ENCODE assay signal across 9 mouse cellular contexts in genomic region chr10:11344536-11345468, GRCm38 (mm10). TPM values are rescaled to one million over a fixed set of nuclear protein-coding genes. Genes with fewer than 3 reads are reported as not detected.
DNase-seq lines count a peak whose midpoint lies in the region; ATAC-seq and TF ChIP-seq lines count a peak whose summit lies in the region.
"Had no signal": no experiment of that assay in that cellular context is flagged by ENCODE, and none has a peak within 500 bp of the region (broad histone marks: within the 10 kb centered on the region; RNA-seq: fewer than 3 reads in every experiment).

No protein-coding gene starts in this region.

- no peaks in the 10 kb centered on the region for H3K27me3 ChIP-seq in heart, postnatal 0 days (ENCODE audit: control insufficient read depth, insufficient read depth, low read length)
- no peaks in the 10 kb centered on the region for H3K27me3 ChIP-seq in heart, embryonic 12.5 days (replicated peaks)
- H3K27me3 ChIP-seq in lung, embryonic 16.5 days (ENCODE audit: control insufficient read depth, insufficient read depth, low read depth, low read length): no peaks in the 10 kb centered on the region
- H3K27me3 ChIP-seq: embryonic facial prominence, embryonic 12.5 days had no signal

- no peak for DNase-seq in heart, postnatal 0 days (ENCODE audit: low spot score)
- DNase-seq in ES-CJ7 (ENCODE audit: low read depth, low spot score): peak; percentile 37
- DNase-seq in adrenal gland, postnatal 25 days: no peak
- DNase-seq in ovary, adult 18-20 months (ENCODE audit: low spot score): no peak

- H3K4me2 ChIP-seq in heart, postnatal 0 days (ENCODE audit: low read depth, low read length): peak overlapping the region; percentile 77; the same call in 1 of the 2 replicates
- no peak overlapping the region for H3K4me2 ChIP-seq in heart, embryonic 12.5 days
- H3K4me2 ChIP-seq in lung, embryonic 16.5 days (ENCODE audit: low read depth, low read length): no peak overlapping the region

- H3K9ac ChIP-seq in heart, postnatal 0 days (replicated peaks; ENCODE audit: low read depth, low read length): no peak overlapping the region
- no peak overlapping the region for H3K9ac ChIP-seq in heart, embryonic 12.5 days
- no peak overlapping the region for H3K9ac ChIP-seq in lung, embryonic 16.5 days (ENCODE audit: low read length)

- H3K4me3 ChIP-seq in heart, postnatal 0 days (ENCODE audit: low read depth, low read length): no peak overlapping the region
- no peak overlapping the region for H3K4me3 ChIP-seq in heart, embryonic 12.5 days
- peak overlapping the region; percentile 36 for H3K4me3 ChIP-seq in brown adipose tissue, adult 24 weeks (ENCODE audit: insufficient read depth, low read depth, low read length)
- no peak overlapping the region for H3K4me3 ChIP-seq in lung, embryonic 16.5 days (ENCODE audit: low read length)

- no peak for TF ChIP-seq EP300 in heart, postnatal 0 days (IDR thresholded peaks at IDR 0.05; ENCODE audit: low read depth)

- no peaks in the 10 kb centered on the region for H3K4me1 ChIP-seq in heart, postnatal 0 days (ENCODE audit: control insufficient read depth, insufficient read depth)
- H3K4me1 ChIP-seq in heart, embryonic 12.5 days (replicated peaks): peaks cover 3% of the 10 kb centered on the region; the same call in 1 of the 2 replicates
- no peaks in the 10 kb centered on the region for H3K4me1 ChIP-seq in brown adipose tissue, adult 24 weeks (ENCODE audit: control insufficient read depth, insufficient read depth, insufficient read length, low read length)
- peaks cover 2% of the 10 kb centered on the region; the same call in 1 of the 2 replicates for H3K4me1 ChIP-seq in lung, embryonic 16.5 days (replicated peaks; ENCODE audit: control insufficient read depth, insufficient read depth, low read length)
- H3K4me1 ChIP-seq: embryonic facial prominence, embryonic 12.5 days had no signal

- H3K27ac ChIP-seq in heart, postnatal 0 days (ENCODE audit: low read depth): no peak overlapping the region
- no peak overlapping the region for H3K27ac ChIP-seq in heart, embryonic 12.5 days (ENCODE audit: poor library complexity, severe bottlenecking)
- H3K27ac ChIP-seq in brown adipose tissue, adult 24 weeks (replicated peaks; ENCODE audit: low read depth, low read length): no peak overlapping the region
- 0 out of 2 replicates have a peak overlapping the region, but pooled peaks have one; percentile 53 for H3K27ac ChIP-seq in lung, embryonic 16.5 days (ENCODE audit: low read length)

- no peaks in the 10 kb centered on the region for H3K36me3 ChIP-seq in heart, postnatal 0 days (replicated peaks; ENCODE audit: control insufficient read depth, insufficient read depth, low read length)
- H3K36me3 ChIP-seq in heart, embryonic 12.5 days: no peaks in the 10 kb centered on the region
- H3K36me3 ChIP-seq in lung, embryonic 16.5 days (ENCODE audit: control insufficient read depth, insufficient read depth, low read length): no peaks in the 10 kb centered on the region
- H3K36me3 ChIP-seq: embryonic facial prominence, embryonic 12.5 days had no signal

- TF ChIP-seq CTCF in heart, postnatal 0 days (IDR thresholded peaks at IDR 0.05; ENCODE audit: low read depth): no peak

- ATAC-seq in heart, postnatal 0 days (ENCODE audit: insufficient read depth, low read depth): no peak
- no peak for ATAC-seq in heart, embryonic 12.5 days (ENCODE audit: insufficient number of reproducible peaks, low FRiP score)
- no peak for ATAC-seq in lung, embryonic 16.5 days (ENCODE audit: low read depth)
- ATAC-seq in granulocyte monocyte progenitor cell, adult 5-6 weeks (replicated peaks; ENCODE audit: poor library complexity, severe bottlenecking): no peak

- WGBS in heart, postnatal 0 days: 77% methylated on average over 18 of the region's 18 CpGs
- 77% methylated on average over 18 of the region's 18 CpGs for WGBS in heart, embryonic 12.5 days
- WGBS in lung, embryonic 16.5 days: 68% methylated on average over 18 of the region's 18 CpGs

- H3K9me3 ChIP-seq in heart, postnatal 0 days (replicated peaks; ENCODE audit: control insufficient read depth, low read length): no peaks in the 10 kb centered on the region
- H3K9me3 ChIP-seq in heart, embryonic 12.5 days (replicated peaks): no peaks in the 10 kb centered on the region
- H3K9me3 ChIP-seq in lung, embryonic 16.5 days (ENCODE audit: control insufficient read depth, low read length): no peaks in the 10 kb centered on the region
- H3K9me3 ChIP-seq: embryonic facial prominence, embryonic 12.5 days had no signal

RNA-seq across cellular contexts. Expression of gene Epm2a, which starts 1.6 kb away (rescaled TPM):
- total RNA-seq in heart, postnatal 0 days (2014; rRNA removed; ENCODE audit: low replicate concordance): 9.1 and 13.3 TPM in 2 replicates
- polyA plus RNA-seq in heart, postnatal 0 days (2015; fragmentation: Nextera tagmentation; extraction: Ambion mirVana): 1.1 and 1.3 TPM in 2 replicates
- polyA plus RNA-seq in heart, embryonic 12.5 days (2016; fragmentation: Nextera tagmentation; extraction: Ambion mirVana): 1.7 TPM in 2 replicates
- 6.7 and 10.9 TPM in 2 replicates for polyA plus RNA-seq in brown adipose tissue, adult 24 weeks (2012; ENCODE audit: insufficient read depth, insufficient read length, missing spikeins)
- polyA plus RNA-seq in lung, embryonic 16.5 days (2015; fragmentation: Nextera tagmentation; extraction: Ambion mirVana): 0.35 and 0.48 TPM in 2 replicates
- total RNA-seq in adrenal gland, postnatal 25 days (2021): 9.5 and 15.1 TPM in 2 replicates
- 1.9 and 3.6 TPM in 2 replicates for total RNA-seq in granulocyte monocyte progenitor cell, adult 5-6 weeks (2014; fragmentation: Nextera tagmentation)
- total RNA-seq in granulocyte monocyte progenitor cell, adult 5-6 weeks (2017): 3.7 and 4.3 TPM in 2 replicates
